Mouse (Mus musculus): ENCODE data around the gene Tmem198b. TPM values are rescaled to one million over a fixed set of nuclear protein-coding genes. Genes with fewer than 3 reads are reported as not detected.

The Tmem198b gene
- 3.1 TPM for polyA plus RNA-seq (2014; fragmentation: Illumina TruSeq; extraction: RNeasy Lipid Tissue Mini Kit (QIAGEN cat#74804); ENCODE audit: low replicate concordance)

DNA sequence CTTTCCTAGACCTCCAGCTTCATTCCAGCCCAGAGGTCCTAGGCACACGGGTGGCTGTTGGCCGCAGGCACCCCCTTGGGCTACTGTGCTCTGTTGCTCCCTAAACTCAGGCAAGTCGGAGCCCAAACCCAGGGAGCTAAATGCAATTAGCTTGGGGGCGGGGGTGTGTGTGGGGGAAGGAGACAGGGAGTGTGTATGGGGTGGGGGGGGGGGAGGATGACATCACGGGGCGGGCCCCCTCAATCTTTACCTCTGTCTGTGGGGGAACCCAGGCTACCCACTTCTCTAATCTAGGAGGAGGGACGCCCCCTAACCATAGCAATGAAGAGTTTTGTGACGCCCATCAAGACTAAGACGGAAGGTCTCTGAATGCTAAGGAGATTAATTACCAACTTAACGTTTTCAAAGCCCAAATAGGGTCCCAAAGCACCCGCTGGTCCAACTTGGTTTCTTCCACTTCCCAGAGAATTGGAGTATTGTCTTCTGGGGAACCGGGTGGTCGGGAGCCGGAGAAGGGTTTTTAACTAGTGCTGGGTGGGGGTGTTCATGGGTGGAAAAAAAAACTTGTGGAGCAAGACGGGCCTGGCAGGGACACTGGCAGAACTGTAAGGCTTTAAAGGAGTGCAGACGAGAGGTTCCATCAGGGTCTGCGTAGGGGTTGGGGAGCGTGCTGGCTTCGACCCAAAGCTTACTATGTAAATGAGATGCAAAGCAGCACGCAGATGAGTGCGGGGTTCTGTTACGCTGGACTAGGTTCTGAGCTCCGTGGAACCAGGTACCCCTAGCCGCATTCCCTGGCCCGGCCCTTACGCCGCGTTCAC lies at the start of gene Tmem198b:
Gene Tmem198b (minus strand): TSS at position 100 of the 821 bp plus-strand sequence.

DNA sequence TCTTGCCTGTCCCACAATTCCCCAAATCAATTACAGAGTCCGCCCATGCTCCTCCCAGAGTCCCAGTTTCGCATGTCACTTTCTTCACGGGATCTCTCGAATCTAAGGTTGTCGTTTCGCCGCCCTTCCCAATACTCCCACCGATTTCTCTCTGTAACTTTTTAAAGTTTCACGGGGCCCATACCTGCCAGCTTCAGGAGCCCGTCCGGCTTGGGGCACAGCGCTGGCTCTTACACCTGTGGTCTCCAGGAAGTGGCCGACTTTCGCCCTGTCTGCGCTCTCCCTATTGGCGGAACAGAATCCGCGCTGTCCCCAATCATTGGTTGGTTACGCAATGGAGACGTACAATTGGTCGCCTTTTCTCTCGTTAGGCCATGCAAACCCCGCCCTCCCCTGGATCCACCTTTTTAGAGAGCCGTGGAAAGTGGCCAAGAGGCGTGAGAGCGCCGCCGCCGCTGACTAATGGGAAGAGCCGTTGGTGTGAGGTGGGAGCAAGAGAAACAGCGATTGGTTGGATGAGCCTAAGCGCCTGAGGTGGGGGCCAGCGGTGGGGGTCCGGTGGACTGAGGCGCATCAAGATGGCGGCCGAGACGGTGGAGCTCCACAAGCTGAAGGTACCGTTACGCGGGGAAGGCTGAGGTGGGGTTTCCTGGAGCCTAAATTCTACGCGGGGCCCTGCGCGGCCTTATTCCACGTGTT lies 17.3 kb upstream of the Tmem198b start, which contains the start of gene Ormdl2:
Gene Ormdl2 (minus strand): TSS at position 288 of the 699 bp plus-strand sequence.

DNA sequence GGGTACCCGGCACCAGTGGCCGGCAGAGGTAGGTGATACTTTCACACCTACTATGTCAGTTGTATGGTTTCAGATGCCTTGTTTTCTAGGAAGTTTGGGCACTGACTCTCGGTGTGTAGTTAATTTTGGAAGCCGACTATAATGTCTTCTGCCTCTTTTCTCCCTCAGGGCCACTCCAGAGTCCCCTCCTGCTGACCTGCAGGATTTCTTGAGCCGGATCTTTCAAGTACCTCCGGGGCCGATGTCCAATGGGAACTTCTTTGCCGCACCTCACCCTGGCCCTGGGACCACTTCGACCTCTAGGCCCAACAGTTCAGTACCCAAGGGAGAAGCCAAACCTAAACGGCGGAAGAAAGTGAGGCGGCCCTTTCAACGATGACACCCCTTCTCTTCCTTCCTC lies 12.9 kb upstream of the Tmem198b start, which contains the start of gene Sarnp:
Gene Sarnp (plus strand): TSS at position 301 of the 400 bp plus-strand sequence.

DNA sequence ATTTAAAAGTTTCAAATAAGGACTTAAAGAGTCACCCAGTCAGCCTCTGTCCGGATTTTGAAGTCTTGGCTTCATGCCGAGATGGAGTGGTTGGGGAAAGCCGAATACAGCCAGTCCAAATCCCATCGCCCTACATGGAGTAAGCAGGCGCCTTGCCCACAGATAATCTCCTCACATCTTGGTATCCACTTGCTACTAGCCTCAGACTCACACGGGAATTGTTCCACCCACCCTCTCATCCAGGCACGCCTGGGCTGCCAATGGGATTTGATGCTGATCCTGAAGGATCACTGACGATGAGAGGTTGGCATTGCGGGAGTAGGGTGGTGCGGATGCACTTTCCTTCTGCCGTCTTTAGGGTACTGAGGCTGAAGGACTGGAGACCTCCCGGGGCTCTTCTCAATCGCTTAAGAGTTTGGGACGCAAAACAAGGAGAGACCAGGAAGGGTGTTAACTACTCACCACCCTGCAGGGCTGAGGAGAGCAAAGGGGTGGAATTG lies 349 bp downstream of the Tmem198b start, which contains the start of gene Dnajc14:
Gene Dnajc14 (plus strand): TSS at position 292 of the 500 bp plus-strand sequence.

DNA sequence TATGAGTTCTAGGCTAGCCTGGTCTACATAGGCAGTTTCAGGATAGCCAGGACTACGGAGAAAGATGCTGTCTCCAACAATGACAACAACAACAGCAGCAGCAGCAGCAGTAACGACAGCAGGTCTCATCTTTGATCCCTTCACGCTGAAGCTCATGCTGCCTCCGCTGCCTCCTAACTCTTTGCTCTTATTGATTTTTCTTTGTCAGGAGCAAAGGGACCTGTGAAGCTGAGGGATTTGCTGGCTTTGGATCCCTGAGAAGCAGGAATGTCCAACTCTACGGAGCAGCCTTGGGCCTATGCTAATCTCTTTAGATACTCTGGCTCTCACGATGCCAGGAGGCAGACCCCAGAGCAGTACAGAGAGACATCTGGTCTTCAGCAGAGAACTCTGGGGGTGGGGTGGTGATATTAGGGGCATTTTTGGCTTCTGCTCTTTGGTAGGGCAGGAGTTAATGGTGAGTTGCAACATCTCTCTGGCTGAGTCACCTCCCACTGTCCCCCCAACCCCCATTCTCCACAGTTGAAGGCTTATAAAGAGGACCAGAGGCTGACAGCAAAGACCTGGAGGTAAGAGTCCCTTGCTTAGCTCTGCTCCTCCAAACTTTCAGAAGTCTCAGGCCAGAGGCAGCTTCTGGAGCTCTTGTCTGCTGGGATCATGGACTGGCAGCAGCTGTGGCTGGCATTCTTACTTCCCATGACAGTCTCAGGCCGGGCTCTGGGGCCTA lies 13.6 kb downstream of the Tmem198b start, which contains the start of gene Mmp19:
Gene Mmp19 (plus strand): TSS at position 513 of the 727 bp plus-strand sequence.

Other genes starting within 250 kb of the Tmem198b start
- gene Pa2g4, start 238.4 kb downstream of the Tmem198b start, polyA plus RNA-seq (2014; fragmentation: Illumina TruSeq; extraction: RNeasy Lipid Tissue Mini Kit (QIAGEN cat#74804); ENCODE audit: low replicate concordance), result 72.6 TPM
- 157 TPM for gene Erbb3, start 214.7 kb downstream of the Tmem198b start, polyA plus RNA-seq (2014; fragmentation: Illumina TruSeq; extraction: RNeasy Lipid Tissue Mini Kit (QIAGEN cat#74804); ENCODE audit: low replicate concordance)
- gene Rps26, start 177.6 kb downstream of the Tmem198b start, polyA plus RNA-seq (2014; fragmentation: Illumina TruSeq; extraction: RNeasy Lipid Tissue Mini Kit (QIAGEN cat#74804); ENCODE audit: low replicate concordance), result 7.5 TPM
- 0.41 TPM for gene Ikzf4, start 158.4 kb downstream of the Tmem198b start, polyA plus RNA-seq (2014; fragmentation: Illumina TruSeq; extraction: RNeasy Lipid Tissue Mini Kit (QIAGEN cat#74804); ENCODE audit: low replicate concordance)
- gene Suox, start 130.3 kb downstream of the Tmem198b start, polyA plus RNA-seq (2014; fragmentation: Illumina TruSeq; extraction: RNeasy Lipid Tissue Mini Kit (QIAGEN cat#74804); ENCODE audit: low replicate concordance), result 2.4 TPM
- 70.4 TPM for gene Rab5b, start 108.1 kb downstream of the Tmem198b start, polyA plus RNA-seq (2014; fragmentation: Illumina TruSeq; extraction: RNeasy Lipid Tissue Mini Kit (QIAGEN cat#74804); ENCODE audit: low replicate concordance)
- gene Pmel, start 100.2 kb downstream of the Tmem198b start, polyA plus RNA-seq (2014; fragmentation: Illumina TruSeq; extraction: RNeasy Lipid Tissue Mini Kit (QIAGEN cat#74804); ENCODE audit: low replicate concordance), result not detected
- gene Cdk2, start 99.3 kb downstream of the Tmem198b start, polyA plus RNA-seq (2014; fragmentation: Illumina TruSeq; extraction: RNeasy Lipid Tissue Mini Kit (QIAGEN cat#74804); ENCODE audit: low replicate concordance), result 14.3 TPM
- 41.2 TPM for gene Dgka, start 59.5 kb downstream of the Tmem198b start, polyA plus RNA-seq (2014; fragmentation: Illumina TruSeq; extraction: RNeasy Lipid Tissue Mini Kit (QIAGEN cat#74804); ENCODE audit: low replicate concordance)
- 0.89 TPM for gene Pym1, start 56.5 kb downstream of the Tmem198b start, polyA plus RNA-seq (2014; fragmentation: Illumina TruSeq; extraction: RNeasy Lipid Tissue Mini Kit (QIAGEN cat#74804); ENCODE audit: low replicate concordance)
- 2.0 TPM for gene Mmp19, start 13.5 kb downstream of the Tmem198b start, polyA plus RNA-seq (2014; fragmentation: Illumina TruSeq; extraction: RNeasy Lipid Tissue Mini Kit (QIAGEN cat#74804); ENCODE audit: low replicate concordance)
- gene Dnajc14, start 308 bp downstream of the Tmem198b start, polyA plus RNA-seq (2014; fragmentation: Illumina TruSeq; extraction: RNeasy Lipid Tissue Mini Kit (QIAGEN cat#74804); ENCODE audit: low replicate concordance), result 39.9 TPM
- gene Sarnp, start 13.0 kb upstream of the Tmem198b start, polyA plus RNA-seq (2014; fragmentation: Illumina TruSeq; extraction: RNeasy Lipid Tissue Mini Kit (QIAGEN cat#74804); ENCODE audit: low replicate concordance), result 242 TPM
- gene Ormdl2, start 17.3 kb upstream of the Tmem198b start, polyA plus RNA-seq (2014; fragmentation: Illumina TruSeq; extraction: RNeasy Lipid Tissue Mini Kit (QIAGEN cat#74804); ENCODE audit: low replicate concordance), result 206 TPM
- gene Gdf11, start 87.3 kb upstream of the Tmem198b start, polyA plus RNA-seq (2014; fragmentation: Illumina TruSeq; extraction: RNeasy Lipid Tissue Mini Kit (QIAGEN cat#74804); ENCODE audit: low replicate concordance), result 0.85 TPM
- 401 TPM for gene Cd63, start 96.6 kb upstream of the Tmem198b start, polyA plus RNA-seq (2014; fragmentation: Illumina TruSeq; extraction: RNeasy Lipid Tissue Mini Kit (QIAGEN cat#74804); ENCODE audit: low replicate concordance)
- gene Rdh5, start 118.5 kb upstream of the Tmem198b start, polyA plus RNA-seq (2014; fragmentation: Illumina TruSeq; extraction: RNeasy Lipid Tissue Mini Kit (QIAGEN cat#74804); ENCODE audit: low replicate concordance), result 1.5 TPM
- 2.2 TPM for gene Bloc1s1, start 119.7 kb upstream of the Tmem198b start, polyA plus RNA-seq (2014; fragmentation: Illumina TruSeq; extraction: RNeasy Lipid Tissue Mini Kit (QIAGEN cat#74804); ENCODE audit: low replicate concordance)
- gene Itga7, start 129.4 kb upstream of the Tmem198b start, polyA plus RNA-seq (2014; fragmentation: Illumina TruSeq; extraction: RNeasy Lipid Tissue Mini Kit (QIAGEN cat#74804); ENCODE audit: low replicate concordance), result 0.45 TPM
- 4.3 TPM for gene Mettl7b, start 156.6 kb upstream of the Tmem198b start, polyA plus RNA-seq (2014; fragmentation: Illumina TruSeq; extraction: RNeasy Lipid Tissue Mini Kit (QIAGEN cat#74804); ENCODE audit: low replicate concordance)
- not detected for gene Olfr9, start 185.1 kb upstream of the Tmem198b start, polyA plus RNA-seq (2014; fragmentation: Illumina TruSeq; extraction: RNeasy Lipid Tissue Mini Kit (QIAGEN cat#74804); ENCODE audit: low replicate concordance)
- gene Olfr763, start 206.4 kb upstream of the Tmem198b start, polyA plus RNA-seq (2014; fragmentation: Illumina TruSeq; extraction: RNeasy Lipid Tissue Mini Kit (QIAGEN cat#74804); ENCODE audit: low replicate concordance), result not detected
- not detected for gene Olfr764-ps1, start 235.5 kb upstream of the Tmem198b start, polyA plus RNA-seq (2014; fragmentation: Illumina TruSeq; extraction: RNeasy Lipid Tissue Mini Kit (QIAGEN cat#74804); ENCODE audit: low replicate concordance)
- not detected for gene Olfr765, start 245.6 kb upstream of the Tmem198b start, polyA plus RNA-seq (2014; fragmentation: Illumina TruSeq; extraction: RNeasy Lipid Tissue Mini Kit (QIAGEN cat#74804); ENCODE audit: low replicate concordance)

Measured in small intestine, adult 10 weeks (tissue).